Mouse (Mus musculus) left cerebral cortex, postnatal 4 days (tissue): ENCODE measurements around the gene Gm10647. TPM values are rescaled to one million over a fixed set of nuclear protein-coding genes. Genes with fewer than 3 reads are reported as not detected.

ENCODE experiments used
- DNase-seq: peaks from one replicate; pipeline ENCODE4 v3.0.0-alpha.2; 2022
- intact Hi-C: fragments of 180-260 bp; cut with DNase I; formaldehyde crosslinking; loops from one replicate; pipeline ENCODE4 v1.15.1; 2025
- total RNA-seq, 2 experiments: library from RNA; stranded (reverse); gene quantifications; 2 replicates each; pipeline ENCODE4 v1.2.3; 2021

Gene Gm10647
- total RNA-seq, 2 experiments from 2014 or later = 0.42 to 0.44 TPM

DNA sequence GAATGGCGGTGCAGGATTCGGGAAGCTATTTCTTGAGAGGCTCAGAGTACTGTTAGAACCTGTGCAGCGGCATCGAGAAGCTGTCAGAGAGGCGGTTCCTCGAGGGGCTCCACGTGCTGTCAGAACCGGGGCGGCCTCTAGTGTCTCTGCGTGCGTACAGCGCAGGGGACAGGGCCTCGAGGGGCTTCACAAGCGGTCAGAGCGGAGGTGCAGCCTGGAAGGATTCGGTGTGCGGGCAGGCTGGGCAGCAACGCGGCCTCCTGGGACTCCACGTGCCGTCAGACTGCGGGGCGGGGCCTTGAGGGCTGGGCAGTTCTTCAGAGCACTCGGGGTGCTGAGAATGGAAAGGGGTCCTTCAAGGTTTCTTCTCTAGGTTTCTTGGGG lies 38.2 kb downstream of the Gm10647 start:
- intact Hi-C loops = no loop called here

DNA sequence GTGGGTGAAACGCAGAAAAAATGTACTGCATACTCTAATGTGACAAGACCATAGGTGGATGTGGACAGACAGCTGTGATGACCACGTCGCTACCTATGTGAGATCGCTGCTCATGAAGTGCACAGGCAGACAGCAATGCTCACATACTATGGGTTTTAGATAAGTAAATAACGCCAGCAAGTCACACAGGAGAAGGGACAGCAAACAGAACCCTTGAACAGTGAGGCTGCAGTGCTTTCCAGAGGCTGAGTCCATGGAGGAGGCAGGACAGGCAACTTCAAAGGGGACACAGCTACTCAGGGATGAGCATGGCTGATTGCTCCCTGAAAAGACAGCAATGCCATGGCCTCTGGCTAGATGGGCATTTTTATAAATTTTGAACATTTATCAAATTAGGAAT lies 50.0 kb downstream of the Gm10647 start:
- intact Hi-C loops = no loop called here
- DNase-seq = no peak

More for the DNA sequence above, 38.2 kb downstream of the Gm10647 start:
- no peak for DNase-seq

Other genes with a start within 250 kb of the Gm10647 start
- gene Usp3, start 203.9 kb upstream of the Gm10647 start, total RNA-seq = 10 to 100 TPM; 60.7 to 67.3 TPM
- gene Car12, start 83.4 kb upstream of the Gm10647 start, total RNA-seq = 1 to 10 TPM; 1.2 to 3.3 TPM
- 10 to 100 TPM; 28.6 to 33.2 TPM for gene Aph1b, start 1.5 kb upstream of the Gm10647 start, total RNA-seq
- gene Aph1c, start 37.7 kb downstream of the Gm10647 start, total RNA-seq = 1 to 10 TPM; 4.6 to 4.8 TPM
- gene Rab8b, start 122.6 kb downstream of the Gm10647 start, total RNA-seq = 10 to 100 TPM; 27.5 to 30.0 TPM
- 10 to 100 TPM; 59.1 to 67.5 TPM for gene Rps27l, start 149.0 kb downstream of the Gm10647 start, total RNA-seq
- gene Lactb, start 178.4 kb downstream of the Gm10647 start, total RNA-seq = 10 to 100 TPM; 15.9 to 19.4 TPM